Mouse (Mus musculus): ENCODE measurements around the gene Gmeb2.

Gene Gmeb2

DNA sequence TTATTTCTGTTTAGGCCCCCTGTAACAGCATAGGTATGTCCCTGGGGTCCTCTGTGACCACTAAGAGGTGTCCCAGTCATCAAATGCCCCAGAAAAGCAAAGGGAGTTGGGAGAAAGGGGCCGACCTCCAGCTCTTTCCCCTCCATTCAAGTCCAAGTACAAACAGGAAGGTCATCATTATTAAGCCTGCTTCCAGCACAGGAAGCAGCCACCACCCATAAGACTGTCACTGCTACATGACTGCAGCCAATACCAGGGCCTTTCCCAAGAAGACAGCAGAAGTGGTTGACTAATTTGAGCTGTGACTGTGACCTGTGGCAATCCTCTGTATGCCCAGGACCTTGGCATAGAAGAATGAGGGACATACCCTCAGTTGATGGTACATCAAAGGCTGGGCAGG lies 59.5 kb downstream of the Gmeb2 start:
- no peak for DNase-seq (ENCODE audit: low spot score in 2 of 2)

DNA sequence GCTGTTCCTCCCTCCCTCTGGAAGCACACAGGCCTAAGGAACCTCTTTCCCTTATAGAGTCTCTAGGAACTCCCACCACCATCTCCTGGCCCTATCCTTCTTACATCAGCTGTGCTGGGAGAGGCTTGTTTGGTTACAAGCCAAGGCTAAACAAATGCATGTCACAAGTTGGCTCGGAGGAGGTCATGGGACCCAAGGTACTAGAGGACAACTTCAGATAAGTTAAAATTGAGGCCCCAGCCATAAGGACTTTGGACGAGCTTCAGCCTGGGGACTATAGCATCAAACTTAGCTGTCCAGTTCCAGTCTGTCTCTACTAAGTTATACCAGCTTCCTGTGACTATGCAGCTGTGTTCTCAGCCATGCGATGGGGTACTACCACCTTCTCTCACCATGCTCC lies 60.7 kb downstream of the Gmeb2 start:
- DNase-seq (ENCODE audit: low spot score in 2 of 2) = no peak

DNA sequence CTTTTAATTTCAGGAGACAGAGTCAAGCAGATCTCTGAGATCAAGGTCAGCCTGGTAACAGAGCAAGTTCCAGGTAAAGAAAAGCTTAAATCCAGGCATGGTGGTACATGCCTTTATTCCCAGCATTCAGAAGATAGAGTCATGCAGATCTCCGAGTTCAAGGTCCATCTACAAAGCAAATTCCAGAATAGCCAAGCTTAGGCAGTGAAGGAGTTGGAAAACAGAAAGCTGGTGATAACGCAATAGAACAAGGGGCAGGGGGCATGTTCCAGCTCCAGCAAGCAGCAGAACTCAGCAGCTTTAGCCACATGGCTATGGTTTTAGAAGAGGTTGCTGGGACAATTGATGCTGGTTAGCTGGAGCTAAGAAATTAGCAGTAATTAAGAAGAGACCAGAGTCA lies 62.8 kb downstream of the Gmeb2 start:
- no peak for DNase-seq (ENCODE audit: low spot score in 2 of 2)

- no peak for DNase-seq (ENCODE audit: low spot score in 2 of 2)
These were observed 67.5 kb downstream of the Gmeb2 start for GRCm38 (mm10) chr2:181220361-181220760.

GRCm38 (mm10) chr2:181219538-181220216 lies 68.2 kb downstream of the Gmeb2 start, which contains the start of gene Fndc11:
TSS of gene Fndc11 (plus strand) at chr2:181220013.
- DNase-seq (ENCODE audit: low spot score in 2 of 2) = peak; percentile 25 to 46

DNA sequence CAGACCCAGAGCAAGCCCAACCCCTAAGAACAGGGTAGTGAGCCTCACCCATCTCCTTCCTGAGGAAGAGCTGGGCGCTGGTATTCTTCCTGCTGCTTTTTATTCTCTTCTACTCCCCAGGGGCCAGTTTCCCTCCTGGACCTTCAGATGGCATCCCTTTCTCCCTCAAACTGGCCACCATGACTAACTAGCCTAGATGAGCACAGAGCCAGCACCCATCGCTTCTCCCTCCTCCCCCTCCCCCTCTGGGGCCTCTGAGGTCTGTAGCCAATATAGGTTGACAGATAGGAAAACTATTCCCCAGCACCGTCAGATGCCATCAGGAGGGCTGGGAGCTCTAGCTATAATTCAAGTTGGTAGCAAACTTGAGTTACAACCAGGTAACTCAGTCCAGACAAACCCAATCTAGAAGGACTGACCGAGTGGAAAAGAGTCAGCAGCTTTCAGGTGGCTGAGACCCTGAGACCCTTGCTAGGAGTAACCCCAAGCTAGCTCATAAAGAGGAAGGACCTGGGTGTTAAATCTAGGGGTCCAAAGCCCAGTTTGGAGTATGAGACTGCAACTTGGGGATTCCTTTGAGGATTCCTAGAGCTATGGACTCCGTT lies 68.9 kb downstream of the Gmeb2 start:
- DNase-seq (ENCODE audit: low spot score in 2 of 2) = no peak

GRCm38 (mm10) chr2:181216037-181216436 lies 71.8 kb downstream of the Gmeb2 start:
- no peak for DNase-seq (ENCODE audit: low spot score in 2 of 2)

GRCm38 (mm10) chr2:181213021-181213445 lies 74.8 kb downstream of the Gmeb2 start, which contains the start of gene Srms:
TSS of gene Srms (minus strand) at chr2:181213185.
- DNase-seq (ENCODE audit: low spot score in 2 of 2) = no peak

GRCm38 (mm10) chr2:181212389-181213020 lies 75.3 kb downstream of the Gmeb2 start:
- no peak for DNase-seq (ENCODE audit: low spot score in 2 of 2)

DNA sequence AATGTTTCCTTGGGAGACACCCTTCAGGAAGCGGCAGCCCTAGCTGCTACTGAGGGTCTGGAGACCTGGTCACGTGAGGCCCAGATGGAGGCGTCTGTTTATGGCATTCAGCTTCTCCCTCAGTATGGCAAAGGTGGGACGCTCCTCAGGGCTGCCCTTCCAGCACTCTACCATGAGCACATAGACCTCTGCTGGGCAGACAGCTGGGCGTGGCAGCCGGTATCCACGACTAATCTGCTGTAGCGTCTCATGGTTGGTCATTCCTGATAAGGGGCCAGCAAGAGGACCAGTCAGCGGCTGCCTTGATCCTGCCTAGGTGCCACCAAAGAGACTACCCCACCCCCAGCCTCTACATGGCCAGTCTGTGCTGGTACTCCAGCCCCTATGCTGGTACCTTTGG lies 81.7 kb downstream of the Gmeb2 start:
- no peak for DNase-seq (ENCODE audit: low spot score in 2 of 2)

DNA sequence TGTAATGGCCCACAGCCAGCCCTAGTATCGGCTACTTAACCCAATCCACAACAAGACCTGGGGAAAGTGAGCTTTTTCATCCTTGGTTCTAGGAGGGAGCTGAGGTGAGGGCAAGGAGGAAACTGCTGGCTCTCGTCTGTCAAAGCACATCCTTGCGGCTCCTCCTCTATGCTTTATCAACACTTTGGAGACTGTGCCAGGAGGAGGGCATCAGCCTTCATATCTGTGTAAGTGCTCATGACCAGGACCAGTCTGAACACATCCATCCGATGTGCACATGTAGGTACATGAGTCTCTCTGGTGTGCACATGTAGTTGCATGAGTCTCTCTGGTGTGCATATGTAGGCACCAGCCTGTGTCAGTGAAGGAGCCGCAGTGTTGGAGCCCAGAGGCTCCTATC lies 82.2 kb downstream of the Gmeb2 start:
- DNase-seq (ENCODE audit: low spot score in 2 of 2) = no peak

- no peak for DNase-seq (ENCODE audit: low spot score in 2 of 2)
These were observed 84.9 kb downstream of the Gmeb2 start for GRCm38 (mm10) chr2:181202886-181203285.

GRCm38 (mm10) chr2:181202422-181202821 lies 85.4 kb downstream of the Gmeb2 start, which contains the start of gene Ptk6:
TSS of gene Ptk6 (minus strand) at chr2:181202789.
- DNase-seq (ENCODE audit: low spot score in 2 of 2) = no peak

GRCm38 (mm10) chr2:181201606-181202005 lies 86.2 kb downstream of the Gmeb2 start:
- no peak for DNase-seq (ENCODE audit: low spot score in 2 of 2)
